Mouse (Mus musculus) limb, embryonic 10.5 days (tissue): Measurements from ENCODE around the gene Dmrt1. TPM values are rescaled to one million over a fixed set of nuclear protein-coding genes. Genes with fewer than 3 reads are reported as not detected.

Source experiments
- DNase-seq: peaks from one replicate; pipeline ENCODE4 v3.0.0-alpha.2; 2017; ENCODE audit warnings: low spot score
- H3K27ac ChIP-seq: fragments of 300-500 bp; sonication (generic); 2 replicates; pipeline ENCODE4 v1.5.1; 2016; ENCODE audit warnings: mild to moderate bottlenecking
- H3K27me3 ChIP-seq: fragments of 300-500 bp; sonication (generic); 2 replicates; pipeline ENCODE4 v1.6.1; 2016; ENCODE audit warnings: low read depth, mild to moderate bottlenecking; ENCODE audit not compliant: poor library complexity, severe bottlenecking
- H3K36me3 ChIP-seq: fragments of 300-500 bp; sonication (generic); 2 replicates; pipeline ENCODE4 v1.6.1; 2016; ENCODE audit warnings: mild to moderate bottlenecking, moderate library complexity
- H3K4me1 ChIP-seq: fragments of 300-500 bp; sonication (generic); 2 replicates; pipeline ENCODE4 v1.6.1; 2016
- H3K4me3 ChIP-seq: fragments of 300-500 bp; sonication (generic); 2 replicates; pipeline ENCODE4 v1.5.1; 2016; ENCODE audit warnings: mild to moderate bottlenecking, moderate library complexity
- H3K9me3 ChIP-seq: fragments of 300-500 bp; sonication (generic); replicated peaks from 2 replicates; pipeline ENCODE4 v1.6.1; 2016; ENCODE audit warnings: mild to moderate bottlenecking
- WGBS: fragments of 180-500 bp; shearing (Covaris S2); methylation state at CpG from one replicate; pipeline ENCODE4 v1.1.7; 2016; 5-methylcytosine and 5-hydroxymethylcytosine counted together
- polyA plus RNA-seq: library from polyadenylated mRNA; unstranded; fragments of >200 nt; fragmentation: Nextera tagmentation; extraction: Ambion mirVana; gene quantifications from 2 replicates; pipeline ENCODE4 v1.2.1, GENCODE M21; 2016

Gene Dmrt1
- polyA plus RNA-seq, 1 experiment from 2014 or later, result 0.16 TPM

DNA sequence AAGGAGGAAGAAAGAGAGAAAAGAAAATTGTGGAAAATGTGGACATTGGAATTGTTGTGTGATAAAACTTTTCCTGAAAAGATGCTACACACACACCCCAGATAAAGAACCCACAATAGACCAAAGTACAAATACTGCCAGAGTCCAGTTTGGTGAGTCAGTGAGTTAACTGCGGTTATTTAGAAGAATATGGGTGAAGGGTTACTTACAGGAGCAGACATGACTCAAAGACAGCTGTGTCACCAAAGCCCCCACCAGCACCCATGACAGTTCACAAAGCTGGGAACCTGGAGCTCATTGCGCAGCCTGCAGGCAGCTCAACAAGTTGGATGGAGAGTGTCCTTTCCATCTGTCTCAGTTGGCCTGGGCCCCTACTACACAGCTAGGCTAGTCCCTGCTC lies 72.9 kb downstream of the Dmrt1 start:
- H3K4me1 ChIP-seq, result peaks cover 17% of the 10 kb centered on the region
- no peaks in the 10 kb centered on the region for H3K36me3 ChIP-seq
- peaks cover 54% of the 10 kb centered on the region for H3K27me3 ChIP-seq
- H3K4me3 ChIP-seq, result no peak overlapping the region
- no peak overlapping the region for H3K27ac ChIP-seq
- H3K9me3 ChIP-seq, result no peaks in the 10 kb centered on the region
- WGBS, result 89% methylated on average over 2 of the region's 2 CpGs
- no peak for DNase-seq

DNA sequence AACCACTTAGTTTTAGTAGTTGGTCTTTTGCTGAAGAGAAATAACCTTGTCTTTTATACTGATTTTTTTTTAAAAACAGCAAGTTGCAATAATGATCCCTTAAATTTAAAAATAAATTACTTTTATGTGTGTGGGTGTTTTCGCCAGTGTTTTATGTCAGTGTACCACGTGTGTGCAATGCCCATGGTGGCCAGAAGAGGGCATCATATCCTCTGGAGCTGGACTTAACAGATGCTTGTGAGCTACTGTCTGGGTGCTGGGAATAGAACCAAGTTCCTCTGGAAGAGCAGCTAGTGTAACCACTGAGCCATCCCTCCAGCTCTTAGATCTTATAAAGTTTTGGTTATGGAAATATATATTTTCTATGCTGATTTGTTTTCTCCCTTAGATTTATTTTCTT lies 74.0 kb downstream of the Dmrt1 start:
- 82% methylated on average over 2 of the region's 2 CpGs for WGBS
- H3K4me1 ChIP-seq, result peaks cover 14% of the 10 kb centered on the region
- DNase-seq, result no peak
- no peak overlapping the region for H3K27ac ChIP-seq
- H3K9me3 ChIP-seq, result no peaks in the 10 kb centered on the region
- H3K4me3 ChIP-seq, result no peak overlapping the region
- H3K27me3 ChIP-seq, result peaks cover 43% of the 10 kb centered on the region
- H3K36me3 ChIP-seq, result no peaks in the 10 kb centered on the region

DNA sequence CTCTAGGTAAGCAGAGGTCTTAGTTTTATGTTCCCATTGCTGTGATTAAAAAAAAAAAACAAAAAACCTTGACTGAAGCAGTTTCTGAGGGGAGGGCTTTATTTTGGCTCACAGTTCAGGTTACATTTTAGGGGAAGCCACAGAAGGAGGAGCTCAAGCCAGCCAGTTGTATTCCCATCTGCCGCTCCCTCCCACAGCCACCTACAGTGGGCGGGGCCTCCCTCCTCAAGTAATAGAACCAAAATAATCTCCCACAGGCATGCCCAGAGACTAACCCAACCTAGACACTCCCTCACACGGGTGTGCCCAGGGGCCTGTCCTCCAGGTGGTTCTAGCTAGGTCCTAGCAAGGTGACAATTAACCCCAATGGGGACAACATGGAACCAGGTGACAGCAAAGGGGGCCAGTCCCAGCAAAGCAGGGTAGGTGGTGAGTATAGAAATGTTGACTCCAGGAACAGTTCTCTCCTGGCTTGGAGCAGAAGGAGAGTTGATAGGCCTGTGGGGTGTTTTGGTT lies 92.4 kb downstream of the Dmrt1 start:
- DNase-seq, result no peak
- Histone ChIP-seq H3K4me1 (peaks cover 34% of the 10 kb centered on the region), H3K36me3 (no peaks in the 10 kb centered on the region), H3K4me3 (no peak overlapping the region), H3K27ac (no peak overlapping the region), H3K27me3 (peaks cover 78% of the 10 kb centered on the region), H3K9me3 (no peaks in the 10 kb centered on the region)
- WGBS, result 76% methylated on average over 3 of the region's 3 CpGs

DNA sequence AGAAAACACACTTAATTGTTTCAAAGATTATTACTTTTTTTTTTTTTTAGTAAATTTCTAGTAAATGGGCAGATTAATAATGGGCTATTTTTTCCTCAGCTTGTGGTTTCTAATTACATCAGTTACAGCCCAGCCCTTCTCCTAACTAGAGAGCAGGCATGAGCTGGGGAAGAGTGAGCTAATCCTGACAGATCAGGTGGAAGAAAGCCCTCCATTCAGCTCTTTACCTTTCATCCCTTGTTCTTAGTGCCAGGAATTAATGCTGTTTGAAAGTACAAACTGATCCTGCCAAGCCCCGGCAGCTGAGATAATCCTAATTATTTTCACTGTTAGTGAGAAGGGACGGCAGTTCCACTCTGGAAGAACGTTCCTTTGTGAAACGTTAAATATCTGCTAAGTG lies 93.2 kb downstream of the Dmrt1 start:
- Histone ChIP-seq H3K36me3 (no peaks in the 10 kb centered on the region), H3K27ac (no peak overlapping the region), H3K27me3 (peaks cover 78% of the 10 kb centered on the region), H3K9me3 (no peaks in the 10 kb centered on the region), H3K4me3 (no peak overlapping the region), H3K4me1 (peaks cover 41% of the 10 kb centered on the region)
- WGBS, result 21% methylated on average over 4 of the region's 4 CpGs
- DNase-seq, result no peak

DNA sequence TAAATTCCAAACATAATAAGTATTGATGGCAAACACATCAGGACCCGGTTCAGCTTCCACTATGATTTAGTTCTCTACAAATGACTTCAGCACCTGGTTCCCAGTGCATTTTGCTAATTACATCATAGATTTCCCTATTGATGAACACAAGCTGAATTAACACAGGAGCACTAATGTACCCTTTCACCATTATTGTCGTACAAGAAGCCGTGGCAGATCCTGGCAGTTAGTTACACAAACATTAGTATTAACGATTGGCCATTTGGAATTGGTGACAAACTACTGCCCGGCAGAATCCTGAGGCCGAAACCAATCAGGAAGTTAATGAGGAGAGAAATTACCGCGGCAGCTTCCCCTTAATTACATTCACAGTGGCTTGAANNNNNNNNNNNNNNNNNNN lies 96.5 kb downstream of the Dmrt1 start:
- no peak overlapping the region for H3K4me3 ChIP-seq
- no peak for DNase-seq
- H3K27ac ChIP-seq, result no peak overlapping the region
- H3K9me3 ChIP-seq, result no peaks in the 10 kb centered on the region
- 4% methylated on average over 8 of the region's 8 CpGs for WGBS
- H3K4me1 ChIP-seq, result peaks cover 53% of the 10 kb centered on the region
- peaks cover 97% of the 10 kb centered on the region for H3K27me3 ChIP-seq
- H3K36me3 ChIP-seq, result no peaks in the 10 kb centered on the region

DNA sequence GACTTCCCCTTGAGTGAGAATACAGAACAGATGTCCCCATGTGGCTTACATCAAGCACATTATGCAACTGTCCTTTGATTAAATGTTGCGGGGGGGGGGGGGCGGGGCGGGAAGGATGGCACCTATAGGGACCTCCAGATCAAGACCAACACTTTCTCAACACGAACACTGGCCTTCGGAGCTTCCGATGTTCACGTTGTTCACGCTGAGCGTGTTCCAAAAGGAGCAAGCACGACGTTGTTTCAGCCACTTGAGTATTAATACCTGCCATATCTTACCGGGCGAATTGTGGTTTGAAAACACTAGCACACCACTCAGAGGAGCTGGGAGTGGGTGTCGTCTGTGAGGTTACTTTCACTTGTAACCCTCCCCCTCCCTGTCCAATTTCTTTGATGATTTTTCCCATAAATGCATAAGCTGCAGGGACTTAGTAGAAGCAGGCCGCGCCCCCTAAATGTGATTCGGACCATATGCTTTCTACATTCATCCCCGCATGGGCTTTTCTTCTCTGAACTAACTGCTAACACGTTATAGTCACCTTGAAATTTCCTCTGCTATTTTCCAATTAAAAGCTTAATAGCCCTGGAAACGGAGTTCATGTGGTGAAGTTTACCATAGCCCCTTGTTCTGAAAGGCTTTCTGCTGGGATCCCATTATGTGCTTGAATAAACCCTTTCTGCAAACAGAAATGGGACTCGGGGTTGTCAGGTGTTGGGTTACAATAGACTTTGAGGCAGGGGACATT lies 102.2 kb downstream of the Dmrt1 start:
- DNase-seq, result no peak
- Histone ChIP-seq H3K27me3 (peaks cover 100% of the 10 kb centered on the region), H3K4me3 (no peak overlapping the region), H3K27ac (no peak overlapping the region), H3K9me3 (no peaks in the 10 kb centered on the region), H3K36me3 (no peaks in the 10 kb centered on the region), H3K4me1 (peaks cover 81% of the 10 kb centered on the region)
- WGBS, result under 1% methylated on average over 21 of the region's 21 CpGs

DNA sequence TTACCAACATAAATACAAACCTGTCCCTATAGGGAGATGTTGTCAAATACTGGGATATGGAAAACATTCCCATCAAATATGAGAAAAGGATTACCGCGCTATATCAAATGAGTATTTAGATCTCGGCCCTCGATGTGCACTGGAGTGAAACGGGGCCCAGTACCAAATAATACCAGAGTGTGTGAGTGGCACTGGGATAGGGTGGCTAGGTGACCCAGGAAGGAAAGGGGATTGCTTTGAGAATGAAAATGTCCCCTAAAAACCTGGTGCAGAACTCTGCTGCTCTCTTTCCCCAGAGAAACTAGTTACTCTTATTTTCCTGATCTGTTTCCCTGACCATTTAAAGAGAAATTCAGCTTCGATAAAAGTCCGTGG lies 102.8 kb downstream of the Dmrt1 start:
- no peak for DNase-seq
- no peaks in the 10 kb centered on the region for H3K9me3 ChIP-seq
- H3K27ac ChIP-seq, result no peak overlapping the region
- H3K27me3 ChIP-seq, result peaks cover 100% of the 10 kb centered on the region
- peaks cover 82% of the 10 kb centered on the region for H3K4me1 ChIP-seq
- no peaks in the 10 kb centered on the region for H3K36me3 ChIP-seq
- H3K4me3 ChIP-seq, result no peak overlapping the region
- 4% methylated on average over 7 of the region's 7 CpGs for WGBS

DNA sequence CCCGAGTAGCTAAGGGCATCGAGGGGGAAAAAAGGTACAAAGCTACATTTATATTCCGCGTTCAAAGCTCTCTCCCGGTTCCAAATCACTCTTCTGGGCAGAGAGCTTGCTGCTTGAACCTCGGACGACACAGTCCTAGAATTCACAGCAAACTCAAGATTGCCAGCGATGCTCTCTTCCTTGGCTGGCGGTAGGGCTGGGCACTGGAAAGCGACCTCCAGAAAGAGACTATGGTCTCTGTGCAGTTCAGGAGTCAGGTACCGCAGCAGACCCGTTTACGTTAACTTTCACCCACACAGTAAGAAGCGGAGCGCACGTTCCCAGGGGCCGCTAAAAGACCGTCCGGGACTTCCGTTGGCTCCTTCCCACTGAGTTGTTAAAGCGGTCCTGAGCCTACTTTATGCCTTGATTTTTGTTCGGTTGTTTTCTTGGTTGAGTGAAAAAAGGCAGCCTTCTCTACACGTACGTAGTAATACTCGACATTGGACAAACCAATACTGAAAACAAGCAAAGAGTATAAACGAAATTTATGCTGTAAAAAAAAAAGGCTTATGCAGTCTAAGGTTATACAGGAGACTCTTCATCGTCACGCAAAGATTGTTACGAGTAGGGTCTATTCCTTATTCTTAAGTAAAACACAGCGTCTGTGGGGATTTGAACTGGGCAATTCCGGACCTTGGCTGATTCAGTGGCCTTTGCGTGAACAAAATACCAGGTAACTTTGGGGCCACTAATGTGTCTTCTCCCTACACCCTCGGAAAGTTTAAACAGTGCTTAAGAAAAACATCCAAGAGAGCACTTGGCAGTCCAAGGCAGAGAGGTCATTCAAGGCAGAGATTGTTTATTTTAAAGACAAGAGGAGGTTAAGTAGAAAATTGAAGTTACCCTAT lies 103.8 kb downstream of the Dmrt1 start:
- Histone ChIP-seq H3K27me3 (peaks cover 100% of the 10 kb centered on the region), H3K4me3 (no peak overlapping the region), H3K4me1 (peaks cover 89% of the 10 kb centered on the region), H3K36me3 (no peaks in the 10 kb centered on the region), H3K9me3 (no peaks in the 10 kb centered on the region), H3K27ac (no peak overlapping the region)
- 2% methylated on average over 33 of the region's 33 CpGs for whole genome bisulfite sequencing
- DNase-seq, result no peak

DNA sequence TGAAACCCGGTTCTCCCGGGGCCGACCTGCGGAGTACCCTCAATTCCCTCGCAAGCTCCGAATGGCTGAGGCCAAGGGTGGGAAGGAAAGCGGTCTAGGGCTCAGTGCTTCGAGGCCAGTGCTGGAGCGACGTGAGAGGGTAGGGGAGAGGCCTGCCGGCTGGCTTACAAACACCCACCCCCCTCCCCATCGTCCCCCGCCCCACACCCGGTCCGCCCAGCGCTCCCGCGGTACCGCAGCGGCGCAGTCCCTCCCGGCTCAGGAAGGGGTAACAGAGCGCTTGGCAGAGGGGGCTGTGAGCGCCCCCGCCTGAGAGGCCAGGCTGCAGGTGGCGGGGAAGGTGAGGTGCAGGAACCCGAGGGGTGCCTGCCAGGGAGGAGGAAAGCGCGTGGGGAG lies 104.6 kb downstream of the Dmrt1 start, which contains the start of gene Dmrt3:
Gene Dmrt3, plus strand, starts transcription at position 287 of the 396 bp plus-strand sequence.
- peak within 1 kb of the TSS; percentile 56 for H3K4me3 ChIP-seq
- H3K4me1 ChIP-seq, result peaks cover 93% of the 10 kb centered on the region
- WGBS, result under 1% methylated on average over 28 of the region's 29 CpGs
- H3K27me3 ChIP-seq, result peaks cover 100% of the 10 kb centered on the region
- H3K9me3 ChIP-seq, result no peaks in the 10 kb centered on the region
- peak; percentile 66 for DNase-seq
- H3K27ac ChIP-seq, result peak within 1 kb of the TSS; percentile 51
- no peaks in the 10 kb centered on the region for H3K36me3 ChIP-seq

DNA sequence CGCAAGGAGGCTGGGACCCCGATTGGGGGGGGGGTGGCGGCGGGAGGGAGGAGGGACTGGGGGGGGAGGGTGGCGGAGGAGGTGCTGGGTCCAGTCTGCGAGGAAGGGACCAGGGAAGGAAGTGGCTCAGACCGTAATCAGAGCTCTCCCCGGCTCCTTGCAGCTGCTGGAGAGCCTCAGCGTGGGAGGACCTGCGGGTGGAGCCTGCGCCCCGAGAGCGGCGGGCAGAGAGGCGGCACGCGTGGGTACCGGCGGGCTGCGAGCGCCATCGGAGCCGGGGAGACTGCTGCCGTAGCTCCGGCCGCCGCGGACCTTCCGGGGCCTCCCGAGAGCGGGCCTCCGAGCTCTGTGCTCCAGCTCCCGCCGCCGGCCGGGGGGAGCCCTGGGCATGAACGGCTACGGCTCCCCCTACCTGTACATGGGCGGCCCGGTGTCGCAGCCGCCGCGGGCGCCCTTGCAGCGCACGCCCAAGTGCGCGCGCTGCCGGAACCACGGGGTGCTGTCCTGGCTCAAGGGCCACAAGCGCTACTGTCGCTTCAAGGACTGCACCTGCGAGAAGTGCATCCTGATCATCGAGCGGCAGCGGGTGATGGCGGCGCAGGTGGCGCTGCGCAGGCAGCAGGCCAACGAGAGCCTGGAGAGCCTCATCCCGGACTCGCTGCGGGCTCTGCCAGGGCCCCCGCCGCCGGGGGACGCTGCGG lies 105.1 kb downstream of the Dmrt1 start:
- peak; percentile 73 for DNase-seq
- H3K27ac ChIP-seq, result peak overlapping the region; percentile 51
- under 1% methylated on average over 57 of the region's 71 CpGs for WGBS
- H3K4me1 ChIP-seq, result peaks cover 93% of the 10 kb centered on the region
- H3K27me3 ChIP-seq, result peaks cover 100% of the 10 kb centered on the region
- H3K36me3 ChIP-seq, result no peaks in the 10 kb centered on the region
- H3K9me3 ChIP-seq, result no peaks in the 10 kb centered on the region
- H3K4me3 ChIP-seq, result peak overlapping the region; percentile 56

DNA sequence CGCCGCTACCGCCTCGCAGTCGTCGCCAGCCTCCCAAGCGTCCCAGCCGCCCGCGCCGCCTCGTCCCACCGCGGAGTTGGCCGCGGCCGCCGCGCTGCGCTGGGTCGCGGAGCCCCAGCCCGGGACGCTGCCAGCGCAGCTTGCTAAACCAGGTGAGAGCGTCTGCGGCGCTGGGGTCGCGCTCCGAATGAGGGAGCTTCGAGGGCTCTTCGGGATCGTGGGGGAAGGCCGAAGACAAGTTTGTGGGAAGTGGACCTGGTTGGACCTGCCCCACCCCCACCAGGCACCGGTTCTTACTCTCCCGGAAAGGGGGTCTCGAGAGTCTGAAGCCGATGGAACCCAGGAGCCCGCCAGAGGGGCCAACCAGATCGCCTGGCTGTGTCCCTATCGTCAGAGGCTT lies 105.7 kb downstream of the Dmrt1 start:
- Histone ChIP-seq H3K36me3 (no peaks in the 10 kb centered on the region), H3K9me3 (no peaks in the 10 kb centered on the region), H3K4me1 (peaks cover 93% of the 10 kb centered on the region), H3K27ac (peak overlapping the region; percentile 51; the same call in 1 of the 2 replicates), H3K27me3 (peaks cover 100% of the 10 kb centered on the region), H3K4me3 (peak overlapping the region; percentile 56)
- peak; percentile 69 for DNase-seq
- under 1% methylated on average over 37 of the region's 42 CpGs for WGBS

DNA sequence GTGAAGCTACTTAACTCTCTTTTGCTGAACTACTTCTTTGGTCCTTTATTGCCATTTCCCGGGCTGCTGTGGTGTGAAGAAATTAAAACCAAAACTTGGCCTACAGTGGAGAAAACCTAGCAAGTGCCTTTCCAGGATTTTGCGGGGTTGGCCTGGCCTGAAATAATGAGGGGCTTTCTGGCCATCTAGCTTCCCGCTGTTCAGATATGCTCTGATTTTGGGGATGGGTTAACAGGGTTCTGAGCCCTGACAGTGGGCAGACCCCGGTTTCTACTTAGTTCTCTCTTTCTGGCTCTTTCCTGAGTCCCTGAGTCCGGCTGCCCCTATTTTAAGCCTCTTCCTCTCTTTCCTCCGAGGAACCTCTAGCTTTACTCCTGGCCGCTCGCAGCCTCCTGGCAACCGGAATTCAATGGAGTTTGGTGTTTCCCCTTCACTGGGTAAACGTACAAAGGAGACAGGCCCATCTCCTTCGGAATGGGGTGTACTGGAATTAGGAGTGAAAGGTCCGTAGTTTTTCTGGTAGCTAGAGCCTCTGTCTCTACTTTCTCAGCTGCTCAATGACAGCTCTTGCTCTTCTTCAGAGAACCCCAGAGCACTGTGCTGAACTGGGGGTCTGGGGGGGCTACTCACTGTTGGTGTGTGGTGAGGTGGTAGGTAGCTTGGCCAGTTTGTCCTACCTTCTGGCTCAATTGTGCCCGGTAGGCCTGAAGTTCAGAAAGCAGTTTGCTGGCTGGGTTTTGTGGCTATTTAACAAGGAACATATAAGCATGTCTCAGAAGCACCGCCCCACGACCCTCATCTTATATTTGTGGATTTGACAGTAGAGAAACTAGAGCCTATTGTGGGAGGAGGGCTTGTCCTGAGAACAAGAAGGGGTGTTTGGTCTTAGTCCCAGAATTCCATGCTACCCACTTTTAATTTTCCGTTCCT lies 106.7 kb downstream of the Dmrt1 start:
- DNase-seq, result no peak
- no peak overlapping the region for H3K4me3 ChIP-seq

More for the DNA sequence above, 106.7 kb downstream of the Dmrt1 start:
- Histone ChIP-seq H3K27ac (no peak overlapping the region), H3K9me3 (no peaks in the 10 kb centered on the region), H3K4me1 (peaks cover 83% of the 10 kb centered on the region), H3K36me3 (no peaks in the 10 kb centered on the region), H3K27me3 (peaks cover 100% of the 10 kb centered on the region)
- WGBS, result 1% methylated on average over 16 of the region's 16 CpGs
